In the genomic region with DNA sequence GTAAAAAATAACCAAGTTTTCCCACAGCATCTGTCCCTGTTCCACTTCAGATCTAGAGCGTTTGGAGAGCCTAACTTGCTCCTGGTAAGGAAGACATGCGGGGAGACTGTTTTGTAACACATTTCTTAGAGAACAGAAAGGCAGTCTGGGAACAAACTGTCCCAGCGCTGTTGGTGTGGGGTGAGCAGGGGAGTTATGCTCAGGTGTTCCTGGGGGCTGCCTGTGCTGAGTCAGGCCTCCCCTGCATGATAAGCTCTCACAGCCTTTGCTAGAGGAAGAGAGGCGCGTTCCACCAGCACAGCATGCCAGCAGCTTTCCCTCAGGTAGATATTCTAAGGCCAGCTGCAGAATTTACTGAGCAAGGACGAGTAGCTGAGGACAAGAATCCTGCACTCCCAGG, we compare ENCODE assay signal across 21 mouse cellular contexts. TPM values are rescaled to one million over a fixed set of nuclear protein-coding genes. Genes with fewer than 3 reads are reported as not detected.
DNase-seq lines count a peak whose midpoint lies in the region.
"Had no signal": no experiment of that assay in that cellular context is flagged by ENCODE, and none has a peak within 500 bp of the region (broad histone marks: within the 10 kb centered on the region; RNA-seq: fewer than 3 reads in every experiment).

No protein-coding gene starts in this region.

- intact Hi-C loops in left cerebral cortex, postnatal 36 days (cut with DNase I), result no loop called here

- DNase-seq in frontal cortex, adult 2 months (ENCODE audit: extremely low spot score in 1 of 2, low spot score in 1 of 2), result peak; percentile 49 to 57
- DNase-seq in frontal cortex, postnatal 14 days (ENCODE audit: low spot score in 2 of 2), result no peak
- peak; percentile 31 for DNase-seq in layer of hippocampus, adult 9-11 months
- no peak for DNase-seq in layer of hippocampus, adult 9-10 months (ENCODE audit: low spot score)
- DNase-seq in right cerebral cortex, postnatal 36 days (ENCODE audit: low spot score in 2 of 2), result peak; percentile 50 to 63
- DNase-seq in right cerebral cortex, postnatal 10 days (ENCODE audit: low spot score in 2 of 2), result no peak
- peak; percentile 53 to 72 for DNase-seq in left cerebral cortex, postnatal 36 days (ENCODE audit: low spot score in 2 of 2)
- no peak for DNase-seq in adipocyte (ENCODE audit: low spot score)
- DNase-seq: adrenal gland, postnatal 25 days; cerebellum, adult 18-20 months; cerebellum, postnatal 10 days; heart, adult 2 months; heart, postnatal 10 days; kidney, adult 11 months; kidney, postnatal 14 days; liver, embryonic 13.5 days; lung, adult 18-20 months; thymus, adult 18-20 months; thymus, postnatal 25 days had no signal

RNA-seq across cellular contexts. Expression of a gene that starts 40.7 kb away (rescaled TPM):
- polyA plus RNA-seq in frontal cortex, adult 2 months (2012; rRNA removed), result 0.96 and 1.2 TPM in 2 replicates
- total RNA-seq in left cerebral cortex, postnatal 36 days (2021), result 1 to 10 TPM; 1.4 to 2.3 TPM
- total RNA-seq: common myeloid progenitor, adult 5-6 weeks; megakaryocyte-erythroid progenitor cell, adult 5-6 weeks had no signal

Comparison
In these comparisons a context has a peak if more than half of its experiments do, and no peak if none do; other contexts are left out.
1. DNase-seq: peak in frontal cortex, adult 2 months (2 of 2), layer of hippocampus, adult 9-11 months (single experiment), right cerebral cortex, postnatal 36 days (2 of 2) and left cerebral cortex, postnatal 36 days (2 of 2); none in frontal cortex, postnatal 14 days (0 of 2), layer of hippocampus, adult 9-10 months (single experiment), right cerebral cortex, postnatal 10 days (0 of 2) and adipocyte (single experiment).